Mouse (Mus musculus) midbrain, embryonic 11.5 days (tissue): ENCODE results near the gene Trpm4. TPM values are rescaled to one million over a fixed set of nuclear protein-coding genes. Genes with fewer than 3 reads are reported as not detected.

Source experiments
- ATAC-seq: fragments of 200-750 bp; cut with Nextera tagmentation; 2 replicates; pipeline ENCODE4 v1.8.0; 2017; ENCODE audit warnings: moderate TSS enrichment, moderate library complexity; ENCODE audit not compliant: low FRiP score
- DNase-seq: peaks from one replicate; pipeline ENCODE4 v3.0.0; 2015; ENCODE audit warnings: low spot score; ENCODE audit errors: missing footprints
- H3K27ac ChIP-seq: fragments of 300-500 bp; sonication (generic); 2 replicates; pipeline ENCODE4 v1.5.1; 2014; ENCODE audit warnings: low read depth, low read length
- H3K27me3 ChIP-seq: fragments of 300-500 bp; sonication (generic); 2 replicates; pipeline ENCODE4 v1.6.1; 2014; ENCODE audit warnings: mild to moderate bottlenecking, low read length, moderate library complexity, mixed read lengths; ENCODE audit not compliant: control insufficient read depth, insufficient read depth
- H3K36me3 ChIP-seq: fragments of 300-500 bp; sonication (generic); 2 replicates; pipeline ENCODE4 v1.6.1; 2014; ENCODE audit warnings: mild to moderate bottlenecking, low read length, moderate library complexity, mixed read lengths; ENCODE audit not compliant: control insufficient read depth, insufficient read depth
- H3K4me1 ChIP-seq: fragments of 300-500 bp; sonication (generic); 2 replicates; pipeline ENCODE4 v1.6.1; 2014; ENCODE audit warnings: low read length; ENCODE audit not compliant: control insufficient read depth, insufficient read depth
- H3K4me2 ChIP-seq: fragments of 300-500 bp; sonication (generic); 2 replicates; pipeline ENCODE4 v1.6.1; 2014; ENCODE audit warnings: mild to moderate bottlenecking, moderate library complexity
- H3K4me3 ChIP-seq: fragments of 300-500 bp; sonication (generic); 2 replicates; pipeline ENCODE4 v1.5.1; 2014; ENCODE audit warnings: low read depth, low read length
- H3K9ac ChIP-seq: fragments of 300-500 bp; sonication (generic); 2 replicates; pipeline ENCODE4 v1.6.1; 2014; ENCODE audit warnings: low read length
- H3K9me3 ChIP-seq: fragments of 300-500 bp; sonication (generic); 2 replicates; pipeline ENCODE4 v1.6.1; 2016; ENCODE audit warnings: low read length; ENCODE audit not compliant: control insufficient read depth
- WGBS: fragments of 180-500 bp; shearing (Covaris S2); extraction: QIAGEN DNeasy Blood & Tissue Kit; methylation state at CpG from one replicate; pipeline ENCODE4 v1.1.7; 2014; 5-methylcytosine and 5-hydroxymethylcytosine counted together
- polyA plus RNA-seq: library from polyadenylated mRNA; unstranded; fragments of >200 nt; fragmentation: Nextera tagmentation; extraction: Ambion mirVana; gene quantifications from 2 replicates; pipeline ENCODE4 v1.2.1, GENCODE M21; 2014

Gene Trpm4
- polyA plus RNA-seq, 1 experiment from 2014 or later = 6.1 TPM

DNA sequence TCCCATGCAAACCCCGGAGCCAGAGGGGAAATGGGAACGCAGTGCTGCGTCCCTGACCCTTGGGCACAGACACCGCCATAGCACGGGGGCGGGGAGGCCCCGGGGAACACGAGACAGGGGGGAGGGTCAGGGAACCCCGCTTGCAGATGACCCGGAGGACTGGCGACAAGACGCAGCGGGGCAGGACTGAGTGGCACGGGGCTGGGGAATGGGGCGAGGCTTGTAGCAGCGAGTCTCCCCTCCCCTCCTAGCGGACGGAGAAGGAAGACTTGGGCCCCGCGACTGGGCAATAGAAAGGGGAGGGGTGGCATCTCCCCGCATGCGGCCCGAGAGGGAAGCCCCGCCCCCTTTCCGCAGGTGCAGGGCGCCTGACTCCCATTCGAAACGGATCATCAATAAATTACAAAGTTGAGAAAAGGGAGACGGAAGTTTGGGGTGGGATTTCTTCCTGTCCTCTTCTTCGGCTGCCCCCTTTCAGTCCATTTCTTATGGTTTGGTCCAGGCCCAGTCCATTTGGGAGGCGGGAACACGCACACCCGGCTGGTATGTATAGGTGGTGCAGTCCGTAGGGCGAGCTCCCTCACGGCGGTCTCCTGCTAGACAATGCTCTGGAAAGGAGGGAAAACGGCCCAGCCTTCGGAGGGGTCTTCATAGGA is 6.0 kb upstream of the Trpm4 start:
- Histone ChIP-seq H3K4me3 (peak overlapping the region; percentile 45), H3K4me1 (peaks cover 23% of the 10 kb centered on the region), H3K9me3 (no peaks in the 10 kb centered on the region), H3K4me2 (peak overlapping the region; percentile 85), H3K27me3 (peaks cover 4% of the 10 kb centered on the region), H3K36me3 (no peaks in the 10 kb centered on the region), H3K27ac (no peak overlapping the region), H3K9ac (peak overlapping the region; percentile 76)
- ATAC-seq = peak; percentile 86
- under 1% methylated on average over 38 of the region's 39 CpGs for WGBS
- DNase-seq = peak; percentile 98

DNA sequence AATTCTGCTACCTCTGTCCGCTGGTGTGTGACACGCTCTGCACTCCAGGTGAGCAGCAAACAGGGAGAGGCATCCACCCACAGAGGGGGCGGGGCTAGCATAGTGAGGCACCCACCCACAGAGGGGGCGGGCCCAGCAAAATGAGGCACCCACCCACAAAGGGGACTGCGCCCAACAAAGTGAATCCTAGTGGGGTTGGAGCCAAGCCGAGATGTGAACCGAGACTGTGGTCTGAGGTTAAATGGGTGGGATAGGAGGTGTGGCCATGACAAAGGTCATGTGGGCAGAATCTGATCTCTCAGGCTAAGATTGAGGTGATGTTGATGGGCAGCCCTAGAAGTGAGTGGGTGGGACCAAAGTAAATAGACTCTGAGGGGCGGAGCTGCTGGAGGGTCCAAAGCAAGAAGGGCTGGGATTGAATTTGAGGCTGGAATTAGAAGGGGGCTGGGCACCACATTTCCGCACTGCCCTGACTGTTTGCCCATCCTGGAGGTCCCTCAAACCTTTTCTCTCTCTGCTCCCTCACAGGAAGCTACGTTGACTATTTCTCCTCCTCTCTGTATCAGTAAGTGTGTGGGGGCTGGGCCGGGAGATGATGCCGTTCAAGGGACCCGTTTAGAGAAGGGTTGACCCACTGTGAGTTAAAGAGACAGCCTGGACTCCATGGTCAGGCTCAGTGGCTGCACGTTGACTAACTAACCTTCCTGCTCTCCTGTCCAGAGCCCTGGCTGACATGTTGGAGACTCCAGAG is 4.8 kb upstream of the Trpm4 start:
- no peak for ATAC-seq
- peak overlapping the region; percentile 76 for H3K9ac ChIP-seq
- H3K9me3 ChIP-seq = no peaks in the 10 kb centered on the region
- H3K27ac ChIP-seq = no peak overlapping the region
- H3K4me3 ChIP-seq = no peak overlapping the region
- WGBS = 3% methylated on average over 14 of the region's 14 CpGs
- H3K4me1 ChIP-seq = peaks cover 23% of the 10 kb centered on the region
- peak overlapping the region; percentile 85 for H3K4me2 ChIP-seq
- peak; percentile 83 for DNase-seq
- H3K36me3 ChIP-seq = no peaks in the 10 kb centered on the region
- peaks cover 4% of the 10 kb centered on the region for H3K27me3 ChIP-seq

DNA sequence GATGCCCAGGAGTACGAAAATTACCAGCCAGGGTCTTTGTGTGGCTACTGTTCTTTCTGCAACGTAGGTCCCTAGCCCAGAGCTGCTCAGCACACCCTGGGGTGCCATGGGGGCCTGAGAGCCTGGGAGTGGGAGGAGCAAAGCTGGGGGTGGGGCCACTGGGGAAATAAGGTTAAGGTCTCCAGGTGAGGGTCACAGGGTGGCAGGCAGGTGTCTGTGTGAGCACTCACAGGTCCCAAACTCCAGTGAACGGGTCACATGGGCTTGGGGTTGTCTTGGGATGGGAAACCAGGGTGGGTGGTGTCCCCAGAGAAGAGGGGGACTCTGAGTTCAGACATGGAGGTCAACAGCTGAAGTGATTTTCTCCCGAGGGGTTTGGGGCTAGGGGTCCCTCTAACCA is 3.9 kb upstream of the Trpm4 start:
- Histone ChIP-seq H3K4me3 (no peak overlapping the region), H3K9ac (no peak overlapping the region), H3K9me3 (no peaks in the 10 kb centered on the region), H3K36me3 (no peaks in the 10 kb centered on the region), H3K27ac (no peak overlapping the region), H3K4me1 (peaks cover 30% of the 10 kb centered on the region), H3K4me2 (no peak overlapping the region), H3K27me3 (peaks cover 4% of the 10 kb centered on the region)
- no peak for ATAC-seq
- 23% methylated on average over 4 of the region's 4 CpGs for WGBS
- no peak for DNase-seq

DNA sequence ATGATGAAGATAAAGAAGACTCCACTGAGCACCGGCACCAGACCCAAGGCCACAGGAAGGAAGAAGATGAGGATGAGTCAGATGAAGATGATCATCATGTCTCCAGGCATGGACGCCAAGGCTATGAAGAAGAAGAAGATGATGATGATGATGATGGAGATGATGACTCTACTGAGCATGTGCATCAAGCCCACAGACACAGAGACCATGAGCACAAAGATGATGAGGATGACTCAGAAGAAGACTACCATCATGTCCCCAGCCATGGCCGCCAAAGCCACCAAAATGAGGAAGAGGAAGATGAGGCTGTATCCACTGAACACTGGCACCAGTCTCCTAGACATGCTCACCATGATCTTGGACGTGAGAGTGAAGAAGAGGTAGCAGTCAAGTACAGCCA is 2.7 kb upstream of the Trpm4 start:
- Histone ChIP-seq H3K27ac (no peak overlapping the region), H3K9me3 (no peaks in the 10 kb centered on the region), H3K4me2 (no peak overlapping the region), H3K4me3 (no peak overlapping the region), H3K4me1 (peaks cover 30% of the 10 kb centered on the region), H3K27me3 (peaks cover 4% of the 10 kb centered on the region), H3K36me3 (no peaks in the 10 kb centered on the region), H3K9ac (no peak overlapping the region)
- ATAC-seq = no peak
- peak; percentile 79 for DNase-seq
- WGBS = 82% methylated on average over 4 of the region's 4 CpGs

DNA sequence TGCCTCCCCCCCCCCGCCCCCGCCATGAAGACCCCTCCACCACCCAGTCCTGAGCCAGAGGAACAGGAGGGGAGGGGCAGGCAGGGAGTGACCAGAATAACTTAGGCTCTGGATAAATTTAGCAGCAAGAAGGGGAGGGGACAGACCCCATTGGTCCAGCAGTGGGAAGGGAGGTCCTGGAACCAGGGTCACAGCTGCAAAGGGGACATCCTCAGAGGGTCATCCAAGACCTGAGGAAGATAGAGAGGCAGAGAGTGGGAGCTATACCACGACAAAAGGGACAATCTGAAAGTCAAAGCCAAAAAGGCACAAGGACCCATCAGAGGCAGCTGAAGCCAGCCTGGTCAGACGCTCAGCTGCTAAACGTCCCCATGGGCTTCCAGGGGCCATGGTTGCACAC is 1.5 kb upstream of the Trpm4 start, which contains the start of gene Hrc:
Hrc (plus strand) TSS at position 235 of the 400 bp plus-strand sequence.
- Histone ChIP-seq H3K9ac (no peak within 1 kb of the TSS), H3K9me3 (no peaks in the 10 kb centered on the region), H3K36me3 (no peaks in the 10 kb centered on the region), H3K4me2 (peak within 1 kb of the TSS; percentile 93), H3K4me1 (peaks cover 20% of the 10 kb centered on the region), H3K4me3 (no peak within 1 kb of the TSS), H3K27ac (no peak within 1 kb of the TSS), H3K27me3 (no peaks in the 10 kb centered on the region; the same call in 1 of the 2 replicates)
- ATAC-seq (no peak), DNase-seq (peak; percentile 81)
- 38% methylated on average over 5 of the region's 5 CpGs for WGBS

DNA sequence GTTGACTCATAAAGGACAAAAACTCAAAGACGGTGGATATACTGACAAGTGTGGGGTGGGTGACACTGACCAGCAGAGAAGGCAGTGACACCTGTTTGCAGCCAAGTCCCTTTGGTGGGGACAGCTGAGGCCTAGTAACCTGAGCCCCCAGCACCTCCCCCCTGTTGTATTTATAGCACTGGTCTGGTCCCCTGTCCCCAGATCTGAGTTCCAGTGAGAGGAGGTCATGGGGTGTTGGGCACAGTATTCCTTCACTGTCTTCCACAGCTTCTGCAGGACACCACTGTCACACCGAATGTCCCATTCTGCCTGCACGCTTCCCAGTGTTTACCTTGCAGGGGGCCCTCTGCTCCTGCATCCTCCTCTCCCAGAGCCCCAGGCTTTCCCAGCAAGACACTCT is 1.0 kb upstream of the Trpm4 start:
- H3K9me3 ChIP-seq = no peaks in the 10 kb centered on the region
- H3K4me1 ChIP-seq = peaks cover 18% of the 10 kb centered on the region
- H3K27ac ChIP-seq = no peak overlapping the region
- 16% methylated on average over 3 of the region's 3 CpGs for WGBS
- H3K4me2 ChIP-seq = no peak overlapping the region
- DNase-seq = peak; percentile 82
- H3K36me3 ChIP-seq = no peaks in the 10 kb centered on the region
- H3K9ac ChIP-seq = no peak overlapping the region
- no peaks in the 10 kb centered on the region; the same call in 1 of the 2 replicates for H3K27me3 ChIP-seq
- ATAC-seq = no peak
- H3K4me3 ChIP-seq = no peak overlapping the region

DNA sequence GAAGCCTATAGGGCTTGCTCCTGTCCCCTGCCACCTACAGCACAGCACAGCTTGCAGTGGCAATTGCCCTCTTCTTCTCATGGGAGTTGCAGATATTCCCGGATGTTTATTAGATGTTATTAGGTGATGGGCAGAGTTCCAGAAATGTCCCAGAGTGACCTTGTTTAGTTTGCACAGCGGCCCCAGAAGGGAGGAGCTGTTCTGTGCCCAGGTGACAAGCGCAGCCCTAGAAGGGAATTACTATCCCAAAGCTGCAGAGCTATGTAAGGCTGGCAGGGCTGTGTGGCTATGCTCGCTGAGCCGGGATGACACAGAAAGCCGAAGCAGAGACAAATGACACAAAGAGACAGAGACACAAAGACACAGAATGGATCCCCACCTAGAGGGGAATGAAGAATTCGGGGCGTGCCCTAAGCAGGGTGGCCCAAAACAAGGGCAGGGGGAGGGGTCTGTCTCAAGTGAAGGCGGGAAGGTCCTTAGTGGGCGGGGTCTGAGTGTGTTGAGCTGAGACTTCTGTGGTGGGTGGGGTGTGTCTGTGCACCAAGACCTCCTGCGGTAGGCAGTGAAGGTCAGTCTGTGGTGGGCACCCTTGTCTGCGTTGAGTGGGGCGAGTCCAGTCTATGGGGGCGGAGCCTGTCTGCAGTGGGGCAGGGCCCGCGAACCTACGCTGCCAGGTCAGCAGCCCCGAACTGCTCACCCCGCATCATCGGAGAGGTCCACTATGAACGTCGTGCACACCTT is 725 bp downstream of the Trpm4 start:
- no peaks in the 10 kb centered on the region for H3K9me3 ChIP-seq
- peak; percentile 65 for ATAC-seq
- 3% methylated on average over 22 of the region's 22 CpGs for WGBS
- no peak overlapping the region for H3K27ac ChIP-seq
- H3K4me3 ChIP-seq = peak overlapping the region; percentile 55
- H3K4me1 ChIP-seq = peaks cover 11% of the 10 kb centered on the region
- H3K9ac ChIP-seq = peak overlapping the region; percentile 71
- peak overlapping the region; percentile 93 for H3K4me2 ChIP-seq
- no peaks in the 10 kb centered on the region for H3K36me3 ChIP-seq
- DNase-seq = peak; percentile 94
- H3K27me3 ChIP-seq = no peaks in the 10 kb centered on the region; the same call in 1 of the 2 replicates

DNA sequence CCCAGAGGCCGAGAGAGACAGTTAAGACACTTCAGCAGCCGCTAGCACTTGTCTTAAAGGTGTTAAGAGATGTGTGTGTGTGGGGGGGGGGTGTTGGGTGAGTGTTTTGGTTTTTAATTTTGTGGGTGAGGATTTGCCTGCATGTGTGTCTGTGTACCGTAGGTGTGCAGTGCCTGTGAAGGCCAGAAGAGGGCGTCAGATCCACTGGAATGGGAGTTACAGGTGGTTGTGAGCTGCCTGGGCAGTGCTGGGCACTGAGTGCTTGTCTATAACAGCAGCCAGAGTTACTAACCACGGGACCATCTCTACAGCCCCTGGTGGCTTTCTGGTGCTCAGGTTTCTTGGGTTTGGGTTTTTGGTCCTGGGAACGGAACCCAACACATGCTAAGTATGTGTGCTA is 2.1 kb downstream of the Trpm4 start:
- Histone ChIP-seq H3K27me3 (no peaks in the 10 kb centered on the region; the same call in 1 of the 2 replicates), H3K4me3 (no peak overlapping the region), H3K9ac (no peak overlapping the region), H3K4me2 (no peak overlapping the region), H3K27ac (no peak overlapping the region), H3K4me1 (peaks cover 11% of the 10 kb centered on the region), H3K36me3 (no peaks in the 10 kb centered on the region), H3K9me3 (no peaks in the 10 kb centered on the region)
- DNase-seq = peak; percentile 82
- ATAC-seq = no peak
- WGBS = 79% methylated on average over 6 of the region's 6 CpGs
